Mouse (Mus musculus) CH12F3 (cell line): ENCODE measurements around the gene Serpina3a.
"Not testable (repeated sequence)": the region's sequence is repeated elsewhere in the genome, so short reads cannot be mapped to it uniquely, and the experiment has no call there.

ENCODE experiments used
- in situ Hi-C: fragments of 300-500 bp; cut with MboI; formaldehyde crosslinking; loops from 2 replicates; pipeline ENCODE4 v1.14.3; 2020; ENCODE audit warnings: low sequenced_read_pairs

The Serpina3a gene

DNA sequence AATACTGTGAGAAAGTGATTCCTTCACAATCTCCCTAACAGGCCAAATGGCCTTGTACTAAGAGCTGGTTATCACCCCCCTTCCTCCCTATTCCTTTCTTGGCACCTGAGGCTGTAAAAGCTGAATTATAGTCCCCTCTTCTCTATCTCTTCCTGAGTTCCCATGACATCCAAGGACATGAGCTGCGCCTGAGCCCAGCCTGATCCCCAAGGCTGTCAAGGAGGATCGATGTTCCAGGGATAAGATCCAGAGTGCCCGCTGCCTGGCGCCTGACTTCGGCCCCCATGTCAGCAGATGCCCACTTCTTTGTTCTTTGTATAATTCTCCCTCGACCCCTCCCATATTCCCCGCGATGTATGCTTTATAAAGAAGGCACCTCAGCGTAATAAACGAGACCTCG lies at the start of gene Serpina3a:
Gene Serpina3a, plus strand, starts transcription at position 392 of the 400 bp plus-strand sequence.
- in situ Hi-C loops, result not testable (repeated sequence)

DNA sequence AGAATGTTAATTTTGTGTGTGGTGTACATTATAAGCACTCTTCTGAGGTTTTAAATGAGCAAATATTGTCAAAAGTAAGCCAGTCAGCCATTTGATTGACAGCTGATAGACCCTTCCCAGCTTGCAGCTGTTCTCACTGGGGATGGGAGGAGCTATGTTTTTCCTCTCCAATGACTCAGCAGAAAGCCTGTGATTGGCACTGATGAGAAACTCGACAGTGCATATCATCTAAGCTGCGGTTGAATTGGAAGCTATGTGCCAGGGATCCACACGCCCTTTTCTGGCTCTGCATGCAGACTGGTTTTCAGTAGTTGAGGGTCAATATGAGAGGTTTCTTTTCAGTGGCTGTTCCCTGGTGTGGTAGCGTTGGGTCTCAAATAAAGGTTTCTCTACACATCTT lies 48.0 kb upstream of the Serpina3a start:
- in situ Hi-C loops, result loop anchor here (10.0 kb wide), 1 partner anchor 60 kb away; no protein-coding TSS in a partner anchor

DNA sequence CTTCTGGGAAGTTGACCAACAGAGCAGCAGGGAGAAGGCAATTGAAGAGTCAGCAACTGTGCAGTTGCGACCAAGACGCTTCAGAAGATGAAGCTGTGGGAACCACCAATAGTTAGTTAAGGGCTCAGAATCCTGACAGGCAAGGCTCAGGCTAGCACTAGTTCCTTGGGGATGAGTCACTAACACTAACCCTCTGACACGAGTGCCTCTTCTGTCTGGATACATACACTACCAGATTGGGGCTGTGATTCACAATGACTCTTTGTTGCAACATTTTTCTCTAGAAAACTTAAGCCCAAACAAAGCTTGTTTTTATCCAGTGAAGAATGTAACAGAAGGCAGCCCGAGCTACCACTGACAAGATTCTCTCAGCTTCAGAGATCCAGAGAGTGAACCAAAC lies 47.5 kb upstream of the Serpina3a start:
- in situ Hi-C loops, result loop anchor here (10.0 kb wide), 1 partner anchor 60 kb away; no protein-coding TSS in a partner anchor

DNA sequence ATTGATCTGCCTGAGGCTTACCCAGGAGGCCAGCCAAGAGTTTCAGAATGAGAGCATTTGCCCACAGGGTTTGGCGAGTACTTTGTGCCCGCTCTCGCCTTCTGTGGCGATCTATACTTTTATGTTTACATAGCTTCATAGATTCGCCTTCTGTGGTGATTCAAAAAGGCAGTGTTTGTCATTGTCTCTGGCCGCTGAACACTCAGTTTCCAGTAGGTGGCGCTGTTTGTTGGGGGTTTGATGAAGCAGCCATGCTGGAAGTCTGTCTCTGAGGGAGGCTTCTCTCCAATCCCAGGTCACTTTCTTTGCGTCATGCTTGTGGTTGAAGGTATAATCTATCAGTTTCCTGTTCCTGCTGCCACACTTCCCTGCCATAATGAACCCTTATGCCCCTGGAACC lies 46.3 kb upstream of the Serpina3a start:
- in situ Hi-C loops, result loop anchor here (10.0 kb wide), 1 partner anchor 61 kb away; no protein-coding TSS in a partner anchor

DNA sequence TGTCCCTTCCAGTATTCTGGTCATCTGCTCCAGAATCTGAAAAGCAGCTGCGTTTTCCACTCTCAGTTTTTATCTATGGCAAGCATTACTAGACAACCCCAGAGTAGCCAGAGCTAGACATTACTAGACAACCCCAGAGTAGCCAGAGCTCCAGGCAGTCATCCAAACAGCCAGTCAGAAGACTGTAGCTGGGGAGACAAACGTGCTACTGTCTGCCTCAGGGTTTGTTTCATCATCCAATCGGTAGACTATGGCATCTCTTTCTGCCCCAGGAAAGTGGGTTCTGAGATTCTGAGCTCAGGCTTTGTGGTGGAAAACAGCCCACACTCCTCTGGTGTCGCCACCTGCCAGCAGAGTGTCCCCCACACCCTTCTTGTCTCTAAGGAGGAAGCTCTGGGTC lies 45.0 kb upstream of the Serpina3a start:
- in situ Hi-C loops, result loop anchor here (10.0 kb wide), 1 partner anchor 63 kb away; no protein-coding TSS in a partner anchor

DNA sequence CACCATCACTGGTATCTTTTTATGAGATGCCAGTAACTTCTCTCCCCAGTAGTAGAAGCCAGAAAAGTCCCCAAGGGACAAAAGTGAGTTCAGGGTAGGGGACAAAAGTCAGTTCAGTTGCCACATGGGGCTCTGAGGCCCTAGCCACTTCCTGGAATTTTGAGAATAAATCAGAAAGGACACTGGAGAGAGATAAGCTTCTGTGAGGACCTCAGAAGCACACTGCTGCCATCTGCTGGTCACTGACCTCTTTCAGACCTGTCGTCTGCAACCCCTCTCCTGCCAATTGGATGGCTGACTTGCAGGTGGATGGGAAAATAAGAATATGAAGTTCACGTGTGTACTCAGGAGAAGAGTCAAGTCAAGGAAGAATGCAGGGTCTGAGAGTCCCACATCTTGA lies 42.9 kb upstream of the Serpina3a start:
- in situ Hi-C loops, result loop anchor here (10.0 kb wide), 1 partner anchor 65 kb away; no protein-coding TSS in a partner anchor

DNA sequence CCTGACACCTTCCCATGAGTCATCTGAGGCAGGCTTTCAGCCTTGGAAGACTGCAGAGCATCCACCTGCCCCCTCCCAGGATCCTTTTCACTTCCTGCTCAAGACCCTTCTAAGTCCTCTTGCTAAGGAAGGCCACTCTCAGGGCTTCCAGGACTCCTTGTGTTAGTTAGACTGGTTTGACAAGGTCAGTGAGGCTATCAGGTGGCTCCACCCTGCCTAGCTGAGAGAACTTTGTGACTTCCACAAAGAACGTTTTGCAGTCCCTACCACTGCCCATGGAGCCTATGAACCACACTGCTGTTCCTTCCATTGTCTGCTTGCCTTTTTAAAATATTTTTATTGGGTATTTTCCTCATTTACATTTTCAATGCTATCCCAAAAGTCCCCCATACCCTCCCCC lies 40.8 kb upstream of the Serpina3a start:
- in situ Hi-C loops, result no loop called here

GRCm38 (mm10) chr12:104072286-104072685 lies 40.2 kb upstream of the Serpina3a start:
- in situ Hi-C loops, result no loop called here

- in situ Hi-C loops, result no loop called here
These were observed 22.4 kb upstream of the Serpina3a start for GRCm38 (mm10) chr12:104090119-104090518.

DNA sequence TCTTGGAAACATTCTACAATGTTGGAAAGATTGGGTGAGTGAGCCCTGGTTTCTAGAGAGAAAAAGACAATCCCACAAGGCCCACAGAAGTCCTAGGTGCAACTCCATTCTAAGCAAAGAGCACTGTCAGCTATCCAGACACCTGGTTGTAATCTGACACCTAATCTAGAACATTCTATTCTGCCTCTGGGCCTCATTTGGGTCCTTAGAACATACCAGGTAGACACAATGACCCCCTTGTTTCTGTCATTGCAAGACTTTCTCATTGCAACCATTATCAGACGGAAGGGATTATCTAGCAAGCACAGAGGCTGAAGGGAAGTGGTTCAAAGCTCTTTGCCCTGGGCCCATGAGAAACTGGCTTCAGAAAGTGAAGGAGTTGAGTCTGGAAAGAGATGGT lies 21.2 kb upstream of the Serpina3a start:
- in situ Hi-C loops, result no loop called here

GRCm38 (mm10) chr12:104100768-104101167 lies 11.8 kb upstream of the Serpina3a start, which contains the start of gene Serpina5:
TSS of gene Serpina5 (plus strand) at chr12:104101113.
- in situ Hi-C loops, result no loop called here

- in situ Hi-C loops, result no loop called here
These were observed 6.7 kb upstream of the Serpina3a start for GRCm38 (mm10) chr12:104105847-104106246.

- in situ Hi-C loops, result no loop called here
These were observed 5.6 kb upstream of the Serpina3a start for GRCm38 (mm10) chr12:104106919-104107318.

- in situ Hi-C loops, result no loop called here
These were observed 4.0 kb upstream of the Serpina3a start for GRCm38 (mm10) chr12:104108507-104108906.

DNA sequence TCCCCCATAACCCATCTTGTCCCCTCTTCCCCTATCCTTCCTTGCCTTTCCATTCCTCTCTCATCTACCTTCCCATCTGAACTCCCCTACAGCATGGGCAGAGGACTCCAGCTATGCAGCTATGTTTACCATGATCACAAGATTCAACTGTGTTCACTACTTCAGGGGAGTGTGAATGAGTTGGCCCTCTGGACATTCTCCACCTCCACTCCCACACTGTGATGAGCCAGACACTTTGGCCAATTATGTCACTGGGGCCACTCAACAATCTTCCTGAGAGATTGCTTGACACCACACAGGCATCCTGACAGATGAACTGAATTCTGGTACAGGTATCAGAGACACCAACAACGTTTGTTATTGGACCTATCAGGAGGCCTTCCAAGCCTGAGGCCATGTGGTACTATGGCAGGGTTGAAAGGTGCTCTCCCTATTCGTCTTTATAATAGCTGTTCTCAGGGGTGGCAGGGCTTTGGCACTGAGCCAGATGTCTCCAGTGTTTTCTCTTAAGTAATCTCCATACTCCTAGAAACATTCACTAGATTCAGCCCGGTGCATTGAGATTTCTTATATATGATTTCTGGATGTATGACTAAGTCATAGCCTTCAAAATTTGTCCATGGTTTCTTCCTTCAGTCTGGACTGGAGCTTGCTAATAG lies 2.5 kb downstream of the Serpina3a start:
- in situ Hi-C loops, result no loop called here

GRCm38 (mm10) chr12:104123097-104123496 lies 10.6 kb downstream of the Serpina3a start:
- in situ Hi-C loops, result no loop called here

GRCm38 (mm10) chr12:104123996-104124395 lies 11.5 kb downstream of the Serpina3a start:
- in situ Hi-C loops, result no loop called here

GRCm38 (mm10) chr12:104125021-104125560 lies 12.6 kb downstream of the Serpina3a start:
- in situ Hi-C loops, result no loop called here

- in situ Hi-C loops, result no loop called here
These were observed 15.2 kb downstream of the Serpina3a start, which contains the start of gene Serpina3b for GRCm38 (mm10) chr12:104127696-104128095. TSS of gene Serpina3b (plus strand) at chr12:104127996.

GRCm38 (mm10) chr12:104131041-104131440 lies 18.5 kb downstream of the Serpina3a start:
- in situ Hi-C loops, result no loop called here

DNA sequence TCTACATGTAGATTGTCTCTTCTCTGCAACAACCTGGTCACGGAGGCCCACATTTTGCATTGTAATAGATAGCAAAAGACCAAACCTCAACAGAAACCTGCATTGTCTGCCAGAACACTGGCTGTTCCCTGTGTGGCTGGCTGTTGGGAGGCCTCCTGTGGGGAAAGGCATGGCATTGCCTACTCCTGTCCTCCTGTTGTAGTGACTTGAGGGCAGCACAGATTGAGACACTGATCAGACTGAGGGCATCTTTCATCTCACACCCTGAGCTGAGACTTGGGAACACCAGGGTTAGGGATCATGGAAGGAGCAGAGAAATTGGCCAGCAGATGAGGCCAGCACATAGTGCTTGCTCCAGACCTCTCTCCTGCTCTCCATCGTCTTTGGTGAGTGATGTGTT lies 25.7 kb downstream of the Serpina3a start:
- in situ Hi-C loops, result no loop called here

DNA sequence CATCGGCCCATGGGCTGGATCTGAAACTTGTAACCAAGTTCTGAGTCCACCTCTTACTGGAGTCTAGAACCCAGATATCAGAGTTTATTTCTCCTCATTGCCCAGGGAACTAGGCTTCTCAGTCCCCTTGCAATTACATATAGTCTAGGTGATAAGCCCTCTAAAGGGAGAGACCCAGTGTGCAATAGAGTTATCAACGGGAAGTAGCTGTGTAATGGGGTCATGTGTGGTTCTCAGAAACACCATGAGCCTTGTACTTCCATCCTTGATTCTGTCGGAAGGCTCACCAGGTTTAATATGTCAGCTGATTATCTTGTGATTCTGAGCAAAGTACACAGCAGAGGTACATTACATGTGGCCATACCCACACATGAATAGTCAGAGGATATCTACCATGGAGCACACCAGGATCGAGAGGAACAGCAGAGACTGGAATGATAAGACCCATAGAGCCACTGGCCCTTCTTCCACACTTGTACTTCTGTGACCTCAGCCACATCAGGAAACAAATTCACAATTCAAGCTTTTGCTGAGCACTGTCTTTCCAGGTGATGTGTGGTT lies 28.1 kb downstream of the Serpina3a start:
- in situ Hi-C loops, result no loop called here
